Mouse (Mus musculus) hindbrain, embryonic 11.5 days (tissue): ENCODE data around the gene Ugt1a8. TPM values are rescaled to one million over a fixed set of nuclear protein-coding genes. Genes with fewer than 3 reads are reported as not detected.
"Not testable (repeated sequence)": the region's sequence is repeated elsewhere in the genome, so short reads cannot be mapped to it uniquely, and the experiment has no call there.

Experiments used
- ATAC-seq: fragments of 200-750 bp; cut with Nextera tagmentation; 2 replicates; pipeline ENCODE4 v1.8.0; 2017; ENCODE audit warnings: mild to moderate bottlenecking, moderate TSS enrichment, moderate library complexity; ENCODE audit not compliant: low FRiP score
- DNase-seq: peaks from one replicate; pipeline ENCODE4 v3.0.0-alpha.2; 2015; ENCODE audit warnings: low spot score
- H3K27ac ChIP-seq: fragments of 300-500 bp; sonication (generic); 2 replicates; pipeline ENCODE4 v1.5.1; 2014; ENCODE audit warnings: mild to moderate bottlenecking, low read depth, low read length
- H3K27me3 ChIP-seq: fragments of 300-500 bp; sonication (generic); 2 replicates; pipeline ENCODE4 v1.6.1; 2014; ENCODE audit warnings: mild to moderate bottlenecking, low read length, moderate library complexity, mixed read lengths; ENCODE audit not compliant: control insufficient read depth, insufficient read depth
- H3K36me3 ChIP-seq: fragments of 300-500 bp; sonication (generic); 2 replicates; pipeline ENCODE4 v1.6.1; 2014; ENCODE audit warnings: mild to moderate bottlenecking, low read length, moderate library complexity, mixed read lengths; ENCODE audit not compliant: control insufficient read depth, insufficient read depth
- H3K4me1 ChIP-seq: fragments of 300-500 bp; sonication (generic); replicated peaks from 2 replicates; pipeline ENCODE4 v1.6.1; 2014; ENCODE audit warnings: low read length, mixed read lengths; ENCODE audit not compliant: control insufficient read depth, insufficient read depth
- H3K4me2 ChIP-seq: fragments of 300-500 bp; sonication (generic); replicated peaks from 2 replicates; pipeline ENCODE4 v1.6.1; 2014; ENCODE audit warnings: mild to moderate bottlenecking, low read depth, low read length
- H3K4me3 ChIP-seq: fragments of 300-500 bp; sonication (generic); 2 replicates; pipeline ENCODE4 v1.5.1; 2014; ENCODE audit warnings: low read depth, low read length
- H3K9ac ChIP-seq: fragments of 300-500 bp; sonication (generic); 2 replicates; pipeline ENCODE4 v1.6.1; 2014; ENCODE audit warnings: low read depth, low read length
- H3K9me3 ChIP-seq: fragments of 300-500 bp; sonication (generic); 2 replicates; pipeline ENCODE4 v1.6.1; 2016; ENCODE audit warnings: low read length; ENCODE audit not compliant: control insufficient read depth
- whole genome bisulfite sequencing: fragments of 180-500 bp; shearing (Covaris S2); extraction: QIAGEN DNeasy Blood & Tissue Kit; methylation state at CpG from one replicate; pipeline ENCODE4 v1.1.7; 2014; 5-methylcytosine and 5-hydroxymethylcytosine counted together
- polyA plus RNA-seq: library from polyadenylated mRNA; unstranded; fragments of >200 nt; fragmentation: Nextera tagmentation; extraction: Ambion mirVana; gene quantifications from 2 replicates; pipeline ENCODE4 v1.2.1, GENCODE M21; 2014

The Ugt1a8 gene
- polyA plus RNA-seq, 1 experiment from 2014 or later = not detected

DNA sequence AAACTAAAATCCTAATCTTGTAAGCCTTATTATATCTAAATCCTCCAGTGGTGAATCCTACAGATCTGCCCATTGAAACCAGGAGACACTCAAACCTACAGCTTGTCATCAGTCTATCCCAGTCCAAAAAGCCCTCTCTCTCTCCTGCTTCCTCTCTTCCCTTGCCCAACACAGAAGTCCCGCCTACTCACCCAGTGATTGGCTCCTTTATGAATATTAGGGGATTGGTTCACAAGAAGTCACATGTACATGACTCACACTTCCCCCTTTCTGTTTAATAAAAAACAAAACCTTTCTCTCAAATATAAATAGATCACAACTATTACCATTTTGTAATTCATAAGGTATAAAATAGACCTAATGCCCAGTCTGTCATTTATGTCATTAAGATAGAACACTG is 10.5 kb upstream of the Ugt1a8 start:
- no peaks in the 10 kb centered on the region for H3K27me3 ChIP-seq
- no peaks in the 10 kb centered on the region for H3K9me3 ChIP-seq
- H3K4me2 ChIP-seq = no peak overlapping the region
- ATAC-seq = no peak
- WGBS = 95% methylated on average over 1 of the region's 1 CpGs
- H3K4me3 ChIP-seq = no peak overlapping the region
- no peaks in the 10 kb centered on the region for H3K36me3 ChIP-seq
- no peak overlapping the region for H3K27ac ChIP-seq
- no peak for DNase-seq
- no peak overlapping the region for H3K9ac ChIP-seq
- H3K4me1 ChIP-seq = no peaks in the 10 kb centered on the region

DNA sequence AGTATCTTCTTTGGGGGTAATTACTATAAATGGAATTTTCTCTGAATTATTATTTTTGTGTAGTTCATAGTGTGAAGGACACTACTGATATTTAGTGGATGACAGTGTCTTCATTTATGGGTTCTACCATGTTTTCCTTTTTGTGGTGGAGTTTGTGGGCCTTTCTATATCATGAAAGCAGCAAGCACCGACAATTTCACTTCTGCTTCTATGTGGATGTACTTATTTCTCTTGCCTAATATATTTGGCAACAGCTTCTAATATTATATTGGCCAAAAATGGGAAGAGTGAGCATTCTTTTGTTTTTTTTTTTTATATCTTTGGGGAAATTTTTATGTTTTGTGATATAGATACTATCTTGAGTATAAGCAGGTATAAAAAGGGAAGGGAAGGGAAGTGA is 5.9 kb upstream of the Ugt1a8 start:
- DNase-seq (no peak), ATAC-seq (no peak)
- H3K9me3 ChIP-seq = no peaks in the 10 kb centered on the region
- H3K27ac ChIP-seq = no peak overlapping the region
- no peak overlapping the region for H3K4me2 ChIP-seq
- no peak overlapping the region for H3K4me3 ChIP-seq
- 79% methylated on average over 1 of the region's 1 CpGs for WGBS
- no peaks in the 10 kb centered on the region for H3K4me1 ChIP-seq
- H3K9ac ChIP-seq = no peak overlapping the region
- H3K27me3 ChIP-seq = no peaks in the 10 kb centered on the region
- H3K36me3 ChIP-seq = no peaks in the 10 kb centered on the region

DNA sequence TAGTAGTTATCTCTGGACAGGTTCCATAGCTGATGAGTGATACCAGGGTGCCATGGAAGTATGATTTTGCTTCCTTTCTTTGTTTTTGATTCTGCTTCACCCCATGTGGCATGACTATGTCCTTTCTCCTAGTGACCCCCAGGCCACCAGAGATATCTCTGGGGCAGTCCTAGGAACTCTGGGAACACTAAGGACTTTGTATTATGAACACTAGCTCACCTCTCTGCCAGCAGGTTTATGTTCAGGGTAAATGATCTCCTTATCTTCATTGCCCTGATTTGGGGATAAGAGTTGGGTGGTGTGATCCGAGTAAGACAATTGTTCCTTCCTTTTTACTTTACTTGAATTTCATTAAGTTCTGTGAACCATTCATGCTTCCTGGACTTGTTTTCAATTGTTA is 1.5 kb upstream of the Ugt1a8 start:
- H3K9ac ChIP-seq = no peak overlapping the region
- ATAC-seq (no peak), DNase-seq (no peak)
- H3K27ac ChIP-seq = no peak overlapping the region
- no peak overlapping the region for H3K4me3 ChIP-seq
- no peaks in the 10 kb centered on the region for H3K4me1 ChIP-seq
- no peaks in the 10 kb centered on the region for H3K36me3 ChIP-seq
- H3K9me3 ChIP-seq = no peaks in the 10 kb centered on the region
- H3K27me3 ChIP-seq = no peaks in the 10 kb centered on the region
- 68% methylated on average over 1 of the region's 1 CpGs for WGBS
- no peak overlapping the region for H3K4me2 ChIP-seq

DNA sequence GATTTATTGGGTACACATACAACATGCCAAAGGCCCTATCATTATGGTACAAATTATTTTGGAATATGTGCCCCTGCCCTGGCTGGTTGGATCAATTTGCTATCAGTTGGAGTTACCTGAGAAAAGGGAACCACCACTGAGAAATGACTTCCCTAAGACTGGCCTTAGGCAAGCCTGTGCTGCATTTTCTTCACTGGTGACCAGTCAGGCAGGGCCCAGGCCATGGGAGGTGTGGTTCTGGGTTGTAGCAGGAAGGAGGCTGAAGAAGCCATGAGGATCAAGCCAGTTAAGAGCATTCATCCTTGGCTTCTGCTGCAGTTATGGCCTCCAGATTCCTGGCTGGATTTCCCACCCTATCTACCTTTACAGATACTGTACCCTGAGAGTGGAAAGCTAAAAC is 4.7 kb downstream of the Ugt1a8 start:
- H3K36me3 ChIP-seq = no peaks in the 10 kb centered on the region

DNA sequence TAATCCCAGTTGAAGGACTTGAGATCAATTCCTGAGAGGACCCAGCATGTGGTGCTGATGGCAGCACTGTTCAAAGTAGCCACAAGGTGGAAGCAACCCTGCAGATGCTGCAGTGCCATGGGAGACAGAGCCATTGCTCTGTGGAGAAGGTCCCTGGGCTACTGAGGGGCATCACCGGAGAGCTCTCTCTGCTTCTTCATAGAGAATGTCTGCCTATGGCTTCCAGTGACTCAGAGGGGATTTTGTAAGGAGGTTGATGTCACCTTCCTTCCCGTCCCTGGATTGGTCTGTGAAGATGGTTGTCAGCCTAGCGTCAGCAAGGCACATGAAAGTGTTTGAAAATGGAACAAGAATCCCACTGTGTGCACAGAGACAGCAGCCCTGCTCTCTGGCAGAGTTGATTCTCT is 6.7 kb downstream of the Ugt1a8 start:
- H3K27me3 ChIP-seq, H3K9me3 ChIP-seq, ATAC-seq, DNase-seq, H3K4me1 ChIP-seq, H3K27ac ChIP-seq, H3K9ac ChIP-seq, H3K4me3 ChIP-seq, H3K36me3 ChIP-seq, H3K4me2 ChIP-seq: not testable (repeated sequence)
- WGBS = 77% methylated on average over 3 of the region's 3 CpGs

More for the DNA sequence above, 4.7 kb downstream of the Ugt1a8 start:
- no peak for ATAC-seq
- no peak overlapping the region for H3K4me2 ChIP-seq
- no peak overlapping the region for H3K9ac ChIP-seq
- no peaks in the 10 kb centered on the region for H3K9me3 ChIP-seq
- no peak overlapping the region for H3K4me3 ChIP-seq
- no peak overlapping the region for H3K27ac ChIP-seq
- H3K27me3 ChIP-seq = no peaks in the 10 kb centered on the region
- no peak for DNase-seq
- no peaks in the 10 kb centered on the region for H3K4me1 ChIP-seq

DNA sequence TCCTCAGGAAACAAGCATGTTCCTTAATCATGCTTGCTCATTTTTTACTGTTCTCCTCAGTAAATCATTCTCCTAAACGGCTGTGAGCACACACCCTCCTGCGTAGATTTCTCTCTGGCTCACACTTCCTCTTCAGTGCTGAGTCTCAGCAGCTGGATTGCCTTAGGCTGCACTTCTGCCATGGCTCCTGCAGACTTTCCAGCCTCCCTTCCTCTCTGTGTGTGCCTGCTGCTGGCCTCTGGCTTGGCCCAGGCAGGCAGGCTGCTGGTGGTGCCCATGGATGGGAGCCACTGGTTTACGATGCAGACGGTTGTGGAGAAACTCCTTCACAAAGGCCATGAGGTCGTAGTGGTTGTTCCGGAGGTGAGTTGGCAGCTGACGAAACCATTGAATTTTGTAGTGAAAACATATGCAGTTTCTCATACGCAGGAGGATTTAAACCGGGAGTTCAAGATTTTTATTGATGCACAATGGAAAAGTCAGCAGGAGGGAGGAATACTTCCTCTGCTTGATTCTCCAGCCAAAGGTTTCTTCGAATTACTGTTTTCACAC is 7.4 kb downstream of the Ugt1a8 start, which contains the start of gene Ugt1a7c:
Ugt1a7c (plus strand) TSS at position 122 of the 552 bp plus-strand sequence.
- no peak for ATAC-seq
- no peaks in the 10 kb centered on the region for H3K36me3 ChIP-seq
- H3K9ac ChIP-seq = no peak within 1 kb of the TSS
- WGBS = 69% methylated on average over 10 of the region's 10 CpGs
- H3K27me3 ChIP-seq = no peaks in the 10 kb centered on the region
- H3K4me2 ChIP-seq = no peak within 1 kb of the TSS
- H3K4me3 ChIP-seq = no peak within 1 kb of the TSS
- no peak within 1 kb of the TSS for H3K27ac ChIP-seq
- no peaks in the 10 kb centered on the region for H3K9me3 ChIP-seq
- H3K4me1 ChIP-seq = no peaks in the 10 kb centered on the region
- peak; percentile 1 for DNase-seq

DNA sequence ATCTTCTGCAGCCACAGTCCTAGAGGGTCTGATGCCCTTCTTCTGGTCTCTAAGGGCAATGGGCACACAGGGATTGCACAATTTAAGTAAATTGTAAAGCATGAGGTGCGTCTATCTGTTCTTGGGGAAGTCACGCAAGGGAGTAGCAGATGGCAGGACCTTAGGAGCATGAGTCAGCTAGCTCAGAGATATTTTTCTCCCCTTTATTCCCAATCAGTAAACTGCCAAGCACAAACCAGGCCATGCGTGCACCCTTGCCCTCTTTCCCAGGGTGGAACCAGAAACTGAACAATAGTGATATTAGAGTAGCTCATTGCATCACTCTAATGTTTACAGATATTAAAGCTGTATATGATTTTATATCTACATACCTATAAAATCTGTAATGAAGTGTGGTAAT is 10.9 kb downstream of the Ugt1a8 start:
- H3K4me1 ChIP-seq, H3K9ac ChIP-seq, H3K4me2 ChIP-seq, H3K27ac ChIP-seq, H3K36me3 ChIP-seq, ATAC-seq, DNase-seq, H3K4me3 ChIP-seq, H3K27me3 ChIP-seq, H3K9me3 ChIP-seq: not testable (repeated sequence)
- WGBS = 89% methylated on average over 3 of the region's 3 CpGs

DNA sequence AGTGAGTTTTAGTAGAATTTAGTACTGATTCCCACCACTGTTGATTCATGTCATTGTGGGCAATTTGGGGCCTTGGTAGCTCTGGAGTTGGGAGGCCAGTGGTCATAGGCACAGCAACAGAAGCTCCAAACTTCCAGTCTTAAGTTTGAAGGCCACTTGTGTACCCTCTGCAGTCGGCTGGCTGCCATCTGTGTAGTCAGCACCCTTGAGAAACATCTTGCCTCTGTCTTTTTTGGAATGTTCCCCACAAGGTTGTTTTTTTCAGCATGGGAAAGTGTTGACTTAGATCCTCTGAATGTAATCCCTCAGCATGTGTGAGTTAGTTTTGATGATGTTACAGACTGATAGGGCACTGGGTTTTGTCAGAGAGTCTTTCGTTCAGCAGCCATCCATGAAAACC is 12.1 kb downstream of the Ugt1a8 start:
- not testable (repeated sequence) for H3K27ac ChIP-seq, ATAC-seq, H3K9ac ChIP-seq

DNA sequence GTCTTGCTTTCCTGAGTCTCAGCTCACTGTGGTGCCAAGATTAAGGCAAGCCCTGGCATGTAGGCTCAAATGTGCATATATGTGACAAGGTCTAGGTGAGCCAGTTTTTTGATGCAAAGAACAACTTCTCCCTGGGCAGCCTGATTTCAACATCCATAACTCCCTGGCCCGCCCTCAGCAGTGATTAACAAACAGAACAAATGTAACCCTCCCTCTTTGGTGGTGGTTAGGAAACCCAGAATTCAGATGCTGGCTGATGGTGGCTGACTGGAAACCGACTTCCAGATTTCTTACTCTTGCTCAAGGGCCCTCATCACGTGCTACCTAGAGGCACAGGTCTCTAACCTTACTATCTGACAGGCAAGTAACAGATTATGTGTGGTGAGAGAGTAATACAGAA is 15.4 kb downstream of the Ugt1a8 start, which contains the start of gene Ugt1a6b:
Ugt1a6b (plus strand) TSS at position 234 of the 400 bp plus-strand sequence.
- not testable (repeated sequence) for H3K36me3 ChIP-seq, ATAC-seq, H3K4me1 ChIP-seq, DNase-seq, H3K27ac ChIP-seq, H3K9ac ChIP-seq, H3K27me3 ChIP-seq, H3K9me3 ChIP-seq, H3K4me3 ChIP-seq, H3K4me2 ChIP-seq
- 71% methylated on average over 3 of the region's 3 CpGs for WGBS

More for the DNA sequence above, 12.1 kb downstream of the Ugt1a8 start:
- not testable (repeated sequence) for H3K4me1 ChIP-seq, H3K4me2 ChIP-seq, DNase-seq, H3K9me3 ChIP-seq, H3K27me3 ChIP-seq, H3K4me3 ChIP-seq, H3K36me3 ChIP-seq
- 81% methylated on average over 2 of the region's 2 CpGs for WGBS
